Mouse (Mus musculus): ENCODE data around the gene Vps29.

The Vps29 gene

GRCm38 (mm10) chr5:122396791-122397190 is 42.6 kb downstream of the Vps29 start:
- DNase-seq (ENCODE audit: extremely low read depth, low read depth) = no peak

DNA sequence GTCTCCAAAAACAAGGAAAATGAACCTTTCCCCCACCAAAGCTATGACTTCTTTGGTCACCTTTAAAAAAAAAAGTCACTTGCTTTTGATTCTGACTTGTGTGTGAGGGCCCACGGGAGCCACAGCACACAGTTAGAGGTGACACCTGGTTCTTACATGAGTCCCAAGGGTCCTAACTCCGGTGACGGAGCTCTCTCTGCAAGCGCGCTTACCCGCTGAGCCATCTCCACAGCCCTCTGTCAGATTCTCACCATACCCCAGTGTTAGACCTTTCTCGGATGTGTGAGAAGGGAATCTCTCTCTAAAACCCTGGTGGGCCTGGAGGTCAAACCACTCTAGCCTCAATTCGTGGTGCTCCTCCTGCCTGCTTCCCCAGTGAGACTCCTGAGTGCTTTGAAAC is 43.3 kb downstream of the Vps29 start:
- DNase-seq (ENCODE audit: extremely low read depth, low read depth) = no peak

GRCm38 (mm10) chr5:122399871-122400270 is 45.7 kb downstream of the Vps29 start:
- no peak for DNase-seq (ENCODE audit: extremely low read depth, low read depth)

GRCm38 (mm10) chr5:122400628-122401302 is 46.6 kb downstream of the Vps29 start:
- no peak for DNase-seq (ENCODE audit: extremely low read depth, low read depth)

GRCm38 (mm10) chr5:122401303-122401640 is 47.1 kb downstream of the Vps29 start:
- DNase-seq (ENCODE audit: extremely low read depth, low read depth) = no peak

DNA sequence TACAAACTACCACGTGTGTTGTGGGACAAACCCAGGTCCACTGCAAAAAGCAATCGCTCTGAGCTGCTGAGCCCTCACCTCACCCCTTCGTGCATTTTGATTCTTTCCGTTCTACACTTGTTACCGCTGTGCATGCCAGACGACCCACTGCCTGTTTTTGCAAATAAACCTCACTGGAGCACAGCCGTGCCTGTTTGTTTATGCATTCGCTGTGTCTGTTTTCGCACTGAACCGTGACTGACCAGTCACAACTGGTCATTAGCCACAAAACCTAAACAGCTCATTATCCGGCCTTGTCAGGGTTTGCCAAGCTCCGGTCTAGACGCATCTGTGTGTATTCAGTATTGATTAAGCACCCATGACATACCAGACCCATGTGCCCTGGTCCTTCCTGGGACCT is 48.0 kb downstream of the Vps29 start:
- DNase-seq (ENCODE audit: extremely low read depth, low read depth) = no peak

DNA sequence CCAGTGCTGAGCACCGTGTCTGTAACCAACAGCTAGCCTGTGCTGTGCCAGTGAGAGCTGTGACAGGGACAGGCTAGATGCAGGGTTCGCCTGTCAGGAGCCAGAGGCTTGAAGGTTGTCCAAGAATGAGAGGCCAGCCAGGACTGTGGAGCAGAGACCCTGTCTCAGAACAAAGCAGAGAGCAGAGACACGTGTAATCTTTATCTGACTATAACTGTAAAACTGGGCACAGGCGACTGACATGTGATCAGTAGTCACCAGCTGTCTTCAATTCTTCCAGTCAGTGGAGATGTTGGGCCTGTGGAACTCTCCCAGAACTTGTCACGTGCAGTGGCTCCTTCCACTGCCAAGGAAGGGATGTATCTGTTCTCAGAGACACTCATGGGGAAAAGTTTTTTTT is 48.6 kb downstream of the Vps29 start:
- DNase-seq (ENCODE audit: extremely low read depth, low read depth) = no peak

- no peak for DNase-seq (ENCODE audit: extremely low read depth, low read depth)
These were observed 49.2 kb downstream of the Vps29 start for GRCm38 (mm10) chr5:122403362-122403761.

GRCm38 (mm10) chr5:122405537-122405936 is 51.4 kb downstream of the Vps29 start:
- no peak for DNase-seq (ENCODE audit: extremely low read depth, low read depth)

DNA sequence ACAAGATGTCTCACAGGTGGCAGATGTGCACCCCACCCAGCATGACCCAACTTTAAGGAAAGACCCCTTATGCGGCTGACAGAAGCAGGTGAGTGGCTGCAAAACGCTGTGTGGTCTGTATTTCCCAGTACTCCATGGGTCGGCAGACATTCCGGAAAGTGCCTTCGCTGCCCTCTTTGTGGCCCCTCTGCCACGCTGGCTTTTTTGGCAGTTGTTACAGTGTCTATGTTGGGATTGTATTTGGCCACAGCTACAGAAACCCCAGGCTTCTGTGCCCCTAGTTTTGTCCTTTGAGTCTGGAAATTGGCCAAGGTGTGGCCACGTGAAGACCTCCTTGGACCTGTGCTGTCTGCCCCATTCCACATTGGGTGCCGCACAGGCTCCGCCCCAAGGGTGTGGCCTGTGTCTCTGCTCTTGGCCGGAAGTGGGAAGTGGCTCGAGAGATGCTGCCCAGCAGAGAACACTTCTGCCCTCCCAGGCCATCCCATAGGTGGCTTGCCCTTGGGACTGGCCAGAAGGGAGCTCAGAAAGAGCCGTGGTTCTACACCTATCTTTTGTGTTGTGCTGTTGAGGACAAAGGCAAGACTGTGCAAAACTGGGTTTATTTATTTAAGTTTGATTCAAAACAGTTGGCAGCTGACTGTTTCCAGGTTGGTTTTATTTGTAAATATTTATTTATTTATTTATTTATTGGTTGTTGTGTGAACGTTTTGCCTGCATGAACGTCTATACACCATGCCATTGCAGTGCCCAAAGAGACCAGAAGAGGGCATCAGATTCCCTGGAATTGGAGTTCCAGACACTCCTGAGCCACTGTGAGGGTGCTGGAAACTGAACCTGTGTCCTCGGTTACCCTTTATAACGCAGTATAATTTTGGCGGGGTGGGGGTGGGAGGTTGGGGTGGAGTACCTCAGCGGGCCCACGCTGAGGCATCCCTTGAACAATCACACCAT is 55.8 kb downstream of the Vps29 start:
- no peak for DNase-seq (ENCODE audit: extremely low read depth, low read depth)

GRCm38 (mm10) chr5:122411892-122412291 is 57.7 kb downstream of the Vps29 start:
- DNase-seq (ENCODE audit: extremely low read depth, low read depth) = no peak

DNA sequence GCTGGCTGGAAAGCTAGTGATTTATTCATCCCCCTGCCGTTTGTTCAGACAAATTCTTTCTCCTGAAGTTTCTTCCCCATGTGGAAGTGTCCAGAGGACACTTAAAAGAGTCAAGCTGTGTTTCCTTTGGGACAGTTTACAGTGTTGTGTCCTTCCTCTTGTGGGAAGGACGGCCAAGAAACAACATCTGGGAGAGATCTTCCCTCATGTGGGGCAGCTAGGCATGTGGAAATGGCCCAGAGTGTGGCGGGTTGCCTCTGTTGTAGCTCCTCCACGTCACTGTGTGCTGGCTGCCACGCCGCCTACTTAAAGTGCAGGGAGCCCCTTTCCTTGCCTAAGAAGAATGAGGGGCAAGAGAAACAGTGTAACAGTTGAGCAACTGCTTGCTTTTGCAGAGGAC is 58.7 kb downstream of the Vps29 start:
- DNase-seq (ENCODE audit: extremely low read depth, low read depth) = no peak

- no peak for DNase-seq (ENCODE audit: extremely low read depth, low read depth)
These were observed 60.2 kb downstream of the Vps29 start for GRCm38 (mm10) chr5:122414351-122414750.
